Mouse (Mus musculus) myocyte (in vitro differentiated cells): ENCODE results near the gene Htra3. TPM values are rescaled to one million over a fixed set of nuclear protein-coding genes. Genes with fewer than 3 reads are reported as not detected.

Experiments used
- H3K27me3 ChIP-seq: one replicate; pipeline ENCODE4 v1.6.1; 2011; ENCODE audit not compliant: control insufficient read depth, insufficient read depth, insufficient read length
- H3K36me3 ChIP-seq: one replicate; pipeline ENCODE4 v1.6.1; 2011; ENCODE audit not compliant: control insufficient read depth, insufficient read depth
- H3K4me2 ChIP-seq: one replicate; pipeline ENCODE4 v1.6.1; 2011; ENCODE audit warnings: low read depth, control low read depth
- H3K4me3 ChIP-seq: one replicate; pipeline ENCODE4 v1.5.1; 2011; ENCODE audit warnings: mild to moderate bottlenecking, control low read depth, moderate library complexity
- H3K79me2 ChIP-seq: one replicate; pipeline ENCODE4 v1.6.1; 2011; ENCODE audit not compliant: control insufficient read depth, insufficient read depth
- H3ac ChIP-seq: one replicate; pipeline ENCODE4 v1.6.1; 2011; ENCODE audit not compliant: control insufficient read depth, insufficient read length
- CEBPB ChIP-seq: IDR thresholded peaks from 2 replicates; pipeline ENCODE4 v1.6.1; 2011; ENCODE audit warnings: mild to moderate bottlenecking, moderate library complexity; ENCODE audit not compliant: poor library complexity, insufficient read depth, severe bottlenecking
- E2F4 ChIP-seq: IDR thresholded peaks from one replicate; pipeline ENCODE4 v1.6.1; 2011; ENCODE audit warnings: mild to moderate bottlenecking, control low read depth, moderate library complexity; ENCODE audit not compliant: insufficient read depth
- MAX ChIP-seq: IDR thresholded peaks from one replicate; pipeline ENCODE4 v1.6.1; 2011; ENCODE audit warnings: low read depth, mild to moderate bottlenecking, control low read depth
- MYOD1 ChIP-seq, 3 experiments: IDR thresholded peaks; one replicate each; pipeline ENCODE4 v1.6.1; 2011; ENCODE audit warnings: control low read depth in 2 of 3, low read depth in 2 of 3, mild to moderate bottlenecking in 2 of 3, moderate library complexity in 1 of 3; ENCODE audit not compliant: insufficient read length in 2 of 3, control insufficient read depth in 1 of 3
- MYOG ChIP-seq, 3 experiments: IDR thresholded peaks; one replicate each; pipeline ENCODE4 v1.6.1; 2011; ENCODE audit warnings: control low read depth in 2 of 3, low read depth in 2 of 3, mild to moderate bottlenecking in 2 of 3; ENCODE audit not compliant: insufficient read length in 2 of 3, control insufficient read depth in 1 of 3, insufficient read depth in 1 of 3
- POLR2A ChIP-seq: IDR thresholded peaks from one replicate; pipeline ENCODE4 v1.6.1; 2011; ENCODE audit warnings: low read depth, mild to moderate bottlenecking, control low read depth, moderate library complexity; ENCODE audit not compliant: insufficient read length
- POLR2AphosphoS2 ChIP-seq: IDR thresholded peaks from one replicate; pipeline ENCODE4 v1.6.1; 2011; ENCODE audit warnings: low read depth, control low read depth; ENCODE audit not compliant: insufficient read length
- REST ChIP-seq: IDR thresholded peaks from one replicate; pipeline ENCODE4 v1.6.1; 2011; ENCODE audit warnings: mild to moderate bottlenecking, control low read depth, moderate library complexity; ENCODE audit not compliant: insufficient read depth, insufficient read length
- SRF ChIP-seq: IDR thresholded peaks from one replicate; pipeline ENCODE4 v1.6.1; 2011; ENCODE audit warnings: low read depth; ENCODE audit not compliant: control insufficient read depth, insufficient read length
- TCF12 ChIP-seq: IDR thresholded peaks from one replicate; pipeline ENCODE4 v1.6.1; 2011; ENCODE audit warnings: mild to moderate bottlenecking, control low read depth; ENCODE audit not compliant: poor library complexity, insufficient read depth, severe bottlenecking
- TCF3 ChIP-seq: IDR thresholded peaks from one replicate; pipeline ENCODE4 v1.6.1; 2011; ENCODE audit warnings: low read depth, control low read depth; ENCODE audit not compliant: insufficient read length
- USF1 ChIP-seq: IDR thresholded peaks from one replicate; pipeline ENCODE4 v1.6.1; 2011; ENCODE audit warnings: low read depth, mild to moderate bottlenecking, control low read depth, moderate library complexity
- polyA plus RNA-seq: library from polyadenylated mRNA; unstranded; fragments of >200 nt; fragmentation: generic; extraction: Trizol; gene quantifications from one replicate; pipeline ENCODE4 v1.2.1, GENCODE M21; 2012; ENCODE audit warnings: missing spikeins

Gene Htra3
- polyA plus RNA-seq, 1 experiment: 5.9 TPM

DNA sequence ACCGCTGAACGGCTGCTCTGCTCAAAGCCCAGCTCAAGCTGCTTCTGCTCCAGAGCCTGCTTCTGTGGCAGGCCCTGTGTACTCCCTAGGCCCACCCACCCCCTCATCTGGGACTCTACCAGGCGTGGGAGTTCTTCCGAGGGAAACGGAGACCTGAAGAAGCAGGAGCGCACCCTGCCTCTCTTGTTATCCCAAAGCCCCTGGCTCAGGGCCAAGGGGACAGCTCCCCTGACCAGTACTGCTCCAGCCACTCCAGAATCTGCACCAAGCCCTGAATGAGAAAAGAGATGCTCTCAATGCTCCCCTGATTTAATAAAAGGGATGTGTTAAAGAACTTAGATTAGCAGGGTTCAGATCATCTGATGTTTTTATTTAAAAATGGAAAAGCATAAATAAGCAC lies 18.4 kb downstream of the Htra3 start:
- Histone ChIP-seq H3ac (no peak overlapping the region), H3K36me3 (no peaks in the 10 kb centered on the region), H3K27me3 (no peaks in the 10 kb centered on the region), H3K4me2 (no peak overlapping the region), H3K79me2 (no peaks in the 10 kb centered on the region), H3K4me3 (no peak overlapping the region)
- TF ChIP-seq REST: no peak
- TF ChIP-seq POLR2AphosphoS2: no peak
- no peak for TF ChIP-seq MYOD1 (IDR thresholded peaks at IDR 0.05; ENCODE audit: control insufficient read depth in 1 of 3, insufficient read length in 2 of 3, low read depth in 2 of 3)
- no peak for TF ChIP-seq USF1
- no peak for TF ChIP-seq MYOG (IDR thresholded peaks at IDR 0.05; ENCODE audit: control insufficient read depth in 1 of 3, insufficient read depth in 1 of 3, insufficient read length in 2 of 3, low read depth in 2 of 3)
- TF ChIP-seq MAX: no peak
- no peak for TF ChIP-seq TCF12
- TF ChIP-seq E2F4: no peak
- TF ChIP-seq SRF: no peak
- TF ChIP-seq CEBPB: no peak
- no peak for TF ChIP-seq POLR2A
- TF ChIP-seq TCF3: no peak

DNA sequence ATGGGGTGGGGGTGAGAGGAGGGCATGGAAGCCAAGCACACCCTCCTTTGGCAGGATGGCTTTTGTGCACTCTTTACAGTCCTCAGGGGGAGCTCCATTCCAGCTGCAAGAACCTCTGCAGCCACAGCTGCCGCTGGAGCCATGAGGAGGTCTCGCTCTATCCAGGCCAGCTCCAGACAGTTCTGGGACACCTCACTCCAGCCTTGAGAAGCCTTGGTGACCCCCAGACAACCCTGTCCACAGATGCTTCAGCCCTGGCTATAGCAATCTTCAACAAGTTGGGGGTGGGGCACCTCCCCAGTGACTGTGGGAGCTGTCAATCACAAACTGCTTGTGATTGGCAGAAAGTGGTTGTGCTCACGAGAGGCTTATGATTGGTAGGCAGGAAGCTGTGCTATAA lies 20.1 kb downstream of the Htra3 start:
- TF ChIP-seq TCF3 (no peak), POLR2AphosphoS2 (no peak), E2F4 (no peak)
- Histone ChIP-seq H3ac (no peak overlapping the region), H3K27me3 (no peaks in the 10 kb centered on the region), H3K79me2 (no peaks in the 10 kb centered on the region), H3K36me3 (no peaks in the 10 kb centered on the region), H3K4me2 (no peak overlapping the region), H3K4me3 (no peak overlapping the region)

DNA sequence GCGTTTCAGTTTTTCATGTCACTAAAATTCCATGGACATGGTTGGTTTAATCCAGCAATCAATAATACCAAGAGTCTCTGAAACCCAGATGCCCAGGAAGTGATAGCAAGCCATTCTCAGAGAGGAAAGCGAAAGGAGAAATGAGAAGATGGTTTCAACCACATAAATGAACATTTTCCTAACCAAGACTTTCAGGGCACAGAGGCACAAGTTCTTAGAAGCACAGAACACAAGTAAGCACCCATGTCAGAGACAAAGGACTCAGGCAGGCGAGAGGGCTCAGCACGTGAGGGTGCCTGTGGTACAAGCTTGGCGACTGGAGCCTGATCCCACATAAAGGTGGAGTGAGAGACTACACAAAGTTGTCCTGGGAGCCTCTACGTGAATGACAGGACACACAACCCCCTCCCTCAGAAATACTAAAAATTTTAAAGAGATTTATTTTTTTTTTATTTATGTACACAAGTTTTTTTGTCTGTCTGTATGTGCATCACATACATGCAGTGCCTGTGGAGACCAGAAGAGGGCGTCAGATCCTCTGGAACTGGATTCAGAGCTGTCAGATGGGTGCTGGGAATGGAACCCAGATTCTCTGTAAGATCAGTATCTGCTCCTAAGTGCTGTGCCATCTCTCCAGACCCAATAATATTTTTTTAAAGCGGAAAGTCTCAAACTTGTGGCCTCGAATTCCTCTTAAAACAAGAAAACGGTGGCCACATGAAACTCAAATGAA lies 23.7 kb downstream of the Htra3 start:
- TF ChIP-seq USF1: no peak
- TF ChIP-seq TCF3: no peak
- no peak for TF ChIP-seq MYOG (IDR thresholded peaks at IDR 0.05; ENCODE audit: control insufficient read depth in 1 of 3, insufficient read depth in 1 of 3, insufficient read length in 2 of 3, low read depth in 2 of 3)
- no peak for TF ChIP-seq POLR2A
- TF ChIP-seq CEBPB: no peak
- no peak for TF ChIP-seq SRF
- TF ChIP-seq E2F4: no peak
- TF ChIP-seq MAX: no peak
- TF ChIP-seq MYOD1 (IDR thresholded peaks at IDR 0.05; ENCODE audit: control insufficient read depth in 1 of 3, insufficient read length in 2 of 3, low read depth in 2 of 3): no peak
- no peak for TF ChIP-seq REST
- TF ChIP-seq POLR2AphosphoS2: no peak
- TF ChIP-seq TCF12: no peak
- Histone ChIP-seq H3K79me2 (no peaks in the 10 kb centered on the region), H3K4me3 (no peak overlapping the region), H3K36me3 (no peaks in the 10 kb centered on the region), H3K4me2 (no peak overlapping the region), H3K27me3 (no peaks in the 10 kb centered on the region), H3ac (no peak overlapping the region)

DNA sequence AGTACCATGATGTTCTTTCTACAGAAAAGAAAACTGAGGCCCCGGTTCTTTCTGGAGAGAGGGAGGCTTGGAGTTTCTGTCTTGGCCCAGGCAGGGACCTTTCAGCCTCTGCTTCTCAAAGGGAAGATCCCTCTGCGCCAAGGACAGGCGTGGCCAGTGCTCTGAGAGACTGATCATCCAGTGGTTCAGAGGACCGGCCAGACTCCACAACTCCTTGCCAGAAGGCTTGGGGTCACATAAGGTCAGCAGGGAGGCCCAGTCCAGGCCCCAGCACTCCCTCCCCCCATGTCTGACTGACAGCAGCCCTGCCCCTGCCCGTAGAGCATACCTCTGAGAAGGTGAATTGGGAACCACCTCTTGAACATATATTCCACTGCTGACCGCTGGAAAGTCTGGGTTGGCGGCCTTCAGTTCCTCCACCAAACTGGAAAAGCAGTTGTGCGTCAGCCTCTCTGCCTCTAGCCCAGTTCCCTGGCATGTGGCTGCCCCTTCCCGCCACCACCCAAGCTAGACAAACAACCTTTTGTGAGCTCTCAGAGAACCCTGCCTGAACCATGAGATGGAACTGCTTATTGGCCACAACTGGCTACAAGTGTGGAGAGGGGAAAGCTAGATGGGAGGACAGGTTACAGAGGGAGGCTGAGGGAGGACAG lies 25.7 kb downstream of the Htra3 start:
- Histone ChIP-seq H3K36me3 (no peaks in the 10 kb centered on the region), H3K4me2 (no peak overlapping the region), H3K4me3 (no peak overlapping the region), H3ac (no peak overlapping the region), H3K79me2 (no peaks in the 10 kb centered on the region), H3K27me3 (no peaks in the 10 kb centered on the region)
- no peak for TF ChIP-seq REST
- no peak for TF ChIP-seq E2F4
- no peak for TF ChIP-seq SRF
- no peak for TF ChIP-seq TCF12
- no peak for TF ChIP-seq TCF3
- TF ChIP-seq USF1: no peak
- no peak for TF ChIP-seq POLR2AphosphoS2
- TF ChIP-seq MYOD1 (IDR thresholded peaks at IDR 0.05; ENCODE audit: control insufficient read depth in 1 of 3, insufficient read length in 2 of 3, low read depth in 2 of 3): no peak
- no peak for TF ChIP-seq MYOG (IDR thresholded peaks at IDR 0.05; ENCODE audit: control insufficient read depth in 1 of 3, insufficient read depth in 1 of 3, insufficient read length in 2 of 3, low read depth in 2 of 3)
- no peak for TF ChIP-seq MAX
- no peak for TF ChIP-seq POLR2A
- no peak for TF ChIP-seq CEBPB

DNA sequence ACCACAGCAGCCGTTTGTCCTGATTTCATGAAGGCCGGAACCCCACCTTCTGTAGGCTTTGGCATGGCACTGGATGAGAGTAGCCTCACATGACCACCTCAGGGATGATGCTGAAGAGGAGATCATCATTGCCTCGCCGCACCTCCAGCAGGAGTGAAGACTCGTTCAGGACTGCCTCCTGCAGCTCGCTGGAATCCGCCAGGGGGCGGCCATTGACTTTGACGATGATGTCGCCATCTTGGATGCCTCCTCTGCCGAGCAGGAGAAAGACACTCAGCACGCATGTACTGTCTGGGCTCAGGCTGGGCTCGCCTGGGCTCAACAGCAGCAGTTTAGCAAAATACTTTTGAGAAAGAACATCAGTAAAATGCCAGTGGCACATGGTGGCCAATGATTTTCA lies 26.7 kb downstream of the Htra3 start:
- no peaks in the 10 kb centered on the region for H3K79me2 ChIP-seq
- no peaks in the 10 kb centered on the region for H3K27me3 ChIP-seq
- TF ChIP-seq TCF12 (no peak), USF1 (no peak), SRF (no peak), MYOD1 (IDR thresholded peaks at IDR 0.05; ENCODE audit: control insufficient read depth in 1 of 3, insufficient read length in 2 of 3, low read depth in 2 of 3) (no peak), POLR2A (no peak), E2F4 (no peak), CEBPB (no peak), MAX (no peak), POLR2AphosphoS2 (no peak), TCF3 (no peak), MYOG (IDR thresholded peaks at IDR 0.05; ENCODE audit: control insufficient read depth in 1 of 3, insufficient read depth in 1 of 3, insufficient read length in 2 of 3, low read depth in 2 of 3) (no peak)
- no peak overlapping the region for H3K4me3 ChIP-seq
- no peaks in the 10 kb centered on the region for H3K36me3 ChIP-seq
- H3ac ChIP-seq: no peak overlapping the region
- H3K4me2 ChIP-seq: no peak overlapping the region
